Mouse (Mus musculus): Measurements from ENCODE around the gene Yipf2. TPM values are rescaled to one million over a fixed set of nuclear protein-coding genes. Genes with fewer than 3 reads are reported as not detected.
A peak's percentile ranks its signal among the peaks of the same experiment; 100 is the strongest.

Gene Yipf2
- total and polyA plus RNA-seq, 3 experiments: 16.6 to 21.2 (median 17.5) TPM

DNA sequence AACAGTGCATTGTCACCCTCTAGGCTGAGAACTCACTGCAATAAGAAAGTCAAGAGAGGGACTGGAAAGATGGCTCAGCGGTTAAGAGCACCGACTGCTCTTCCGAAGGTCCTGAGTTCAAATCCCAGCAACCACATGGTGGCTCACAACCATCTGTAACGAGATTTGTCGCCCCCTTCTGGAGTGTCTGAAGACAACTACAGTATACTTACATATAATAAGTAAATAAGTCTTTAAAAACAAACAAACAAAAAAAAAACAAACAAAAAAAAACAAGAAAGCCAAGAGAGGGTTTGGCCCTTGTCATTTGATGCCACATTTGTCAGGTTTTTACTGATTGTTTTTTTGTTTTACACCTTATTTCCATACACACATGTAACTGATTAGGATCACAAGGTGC lies 11.5 kb upstream of the Yipf2 start:
- no peaks in the 10 kb centered on the region for H3K79me2 ChIP-seq (replicated peaks; ENCODE audit: control insufficient read depth, extremely low read depth, insufficient read depth, poor library complexity, severe bottlenecking)
- DNase-seq (ENCODE audit: extremely low read depth): no peak
- H3K4me2 ChIP-seq (ENCODE audit: insufficient read depth, low read depth, poor library complexity, severe bottlenecking): no peak overlapping the region
- TF ChIP-seq GABPA (IDR thresholded peaks at IDR 0.05; ENCODE audit: insufficient replicate concordance, low read depth, low read length) (no peak), CTCF (conservative IDR thresholded peaks at IDR 0.05 in 1 of 2, IDR thresholded peaks at IDR 0.05 in 1 of 2; ENCODE audit: low read depth in 2 of 2, low read length in 2 of 2) (peak in 1 of 2 experiments; percentile 28; a peak in 1 of 4 replicates), UBTF (IDR thresholded peaks at IDR 0.05; ENCODE audit: low read depth, low read length) (no peak), TCF12 (IDR thresholded peaks at IDR 0.05; ENCODE audit: low read depth, low read length) (no peak)
- no peak overlapping the region for H3K9ac ChIP-seq (ENCODE audit: insufficient read depth, low read depth)
- dilution Hi-C loops (cut with MboI; ENCODE audit: extremely low pct_ligation_motif_present, extremely low pct_unique_long_range_greater_than_20kb, low sequenced_read_pairs): no loop called here
- H3K4me3 ChIP-seq (replicated peaks in 1 of 3; ENCODE audit: low read depth in 2 of 3, low read length in 2 of 3, poor library complexity in 1 of 3): no peak overlapping the region
- in situ Hi-C loops (cut with MboI; ENCODE audit: low pct_ligation_motif_present, low pct_unique_long_range_greater_than_20kb, low sequenced_read_pairs): loop anchor here (5.0 kb wide), 1 partner anchor 208 kb away; no protein-coding TSS in a partner anchor
- no peaks in the 10 kb centered on the region for H3K9me3 ChIP-seq (replicated peaks; ENCODE audit: low read length)
- H3K27me3 ChIP-seq (replicated peaks): no peaks in the 10 kb centered on the region
- peaks cover 2 to 14% of the 10 kb centered on the region in 2 experiments for H3K4me1 ChIP-seq (ENCODE audit: control insufficient read depth in 1 of 2, insufficient read depth in 2 of 2)
- no peak overlapping the region for H3K27ac ChIP-seq (ENCODE audit: insufficient read depth, low read depth)
- peaks cover 0 to 6% of the 10 kb centered on the region in 2 experiments for H3K36me3 ChIP-seq (replicated peaks in 1 of 2; ENCODE audit: control insufficient read depth in 1 of 2, insufficient read depth in 1 of 2, low read length in 1 of 2)

DNA sequence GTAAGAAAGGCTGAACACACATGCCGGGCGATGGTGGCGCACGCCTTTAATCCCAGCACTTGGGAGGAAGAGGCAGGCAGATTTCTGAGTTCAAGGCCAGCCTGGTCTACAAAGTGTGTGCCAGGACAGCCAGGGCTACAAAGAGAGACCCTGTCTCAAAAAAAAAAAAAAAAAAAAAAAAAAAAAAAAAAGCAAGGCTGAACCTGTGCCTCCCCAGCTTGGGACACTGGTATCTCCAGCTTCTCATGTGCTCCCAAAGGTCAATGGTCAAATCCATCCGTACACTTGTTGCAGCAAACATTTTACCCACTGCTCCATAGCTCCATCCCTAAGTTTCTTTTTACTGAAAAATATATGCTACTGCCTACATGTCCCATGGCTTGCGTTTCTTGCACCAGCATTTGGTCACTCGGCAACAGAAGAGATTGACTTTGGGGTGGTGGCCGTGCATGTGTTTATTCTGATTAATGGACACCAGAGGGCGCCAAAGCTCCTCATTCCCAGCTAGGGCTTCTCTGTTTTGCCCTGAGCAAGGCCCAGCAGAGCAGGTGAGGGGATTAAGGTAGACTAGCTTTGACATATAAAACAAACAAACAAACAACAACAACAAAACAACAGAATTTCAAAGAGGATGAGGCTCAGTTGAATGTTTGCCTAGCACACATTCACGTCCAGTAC lies 9.2 kb upstream of the Yipf2 start:
- Histone ChIP-seq H3K9ac (ENCODE audit: insufficient read depth, low read depth) (no peak overlapping the region), H3K36me3 (replicated peaks in 1 of 2; ENCODE audit: control insufficient read depth in 1 of 2, insufficient read depth in 1 of 2, low read length in 1 of 2) (peaks cover 0 to 10% of the 10 kb centered on the region in 2 experiments), H3K27me3 (replicated peaks) (no peaks in the 10 kb centered on the region), H3K4me1 (ENCODE audit: control insufficient read depth in 1 of 2, insufficient read depth in 2 of 2) (peaks cover 0 to 8% of the 10 kb centered on the region in 2 experiments; a peak in 1 of 4 replicates), H3K9me3 (replicated peaks; ENCODE audit: low read length) (no peaks in the 10 kb centered on the region), H3K4me3 (replicated peaks in 1 of 3; ENCODE audit: low read depth in 2 of 3, low read length in 2 of 3, poor library complexity in 1 of 3) (no peak overlapping the region), H3K4me2 (ENCODE audit: insufficient read depth, low read depth, poor library complexity, severe bottlenecking) (no peak overlapping the region), H3K79me2 (replicated peaks; ENCODE audit: control insufficient read depth, extremely low read depth, insufficient read depth, poor library complexity, severe bottlenecking) (no peaks in the 10 kb centered on the region), H3K27ac (ENCODE audit: insufficient read depth, low read depth) (no peak overlapping the region)
- dilution Hi-C loops (cut with MboI; ENCODE audit: extremely low pct_ligation_motif_present, extremely low pct_unique_long_range_greater_than_20kb, low sequenced_read_pairs) (no loop called here), in situ Hi-C loops (cut with MboI; ENCODE audit: low pct_ligation_motif_present, low pct_unique_long_range_greater_than_20kb, low sequenced_read_pairs) (loop anchor here (5.0 kb wide), 1 partner anchor 210 kb away; no protein-coding TSS in a partner anchor)
- DNase-seq (ENCODE audit: extremely low read depth): peak; percentile 87
- TF ChIP-seq SIN3A (IDR thresholded peaks at IDR 0.05; ENCODE audit: low read length): no peak
- no peak for TF ChIP-seq KAT2A (IDR thresholded peaks at IDR 0.05; ENCODE audit: insufficient replicate concordance, low read length)
- TF ChIP-seq POLR2AphosphoS2 (IDR thresholded peaks at IDR 0.05; ENCODE audit: low read depth, low read length): no peak
- TF ChIP-seq ZMIZ1 (IDR thresholded peaks at IDR 0.05; ENCODE audit: low read depth, low read length): no peak
- TF ChIP-seq MAX (IDR thresholded peaks at IDR 0.05; ENCODE audit: low read length): 0 out of 2 replicates have a peak, but pooled peaks have one; percentile 31
- TF ChIP-seq MXI1 (IDR thresholded peaks at IDR 0.05; ENCODE audit: low read depth, low read length): no peak
- no peak for TF ChIP-seq POLR2A (IDR thresholded peaks at IDR 0.05; ENCODE audit: low read depth, low read length)
- no peak for TF ChIP-seq ETS1 (conservative IDR thresholded peaks at IDR 0.05; ENCODE audit: low read depth, low read length)
- TF ChIP-seq RCOR1 (conservative IDR thresholded peaks at IDR 0.05; ENCODE audit: low read depth, low read length): no peak
- peak; percentile 92 for TF ChIP-seq SMC3 (IDR thresholded peaks at IDR 0.05; ENCODE audit: low read depth, low read length)
- no peak for TF ChIP-seq HCFC1 (IDR thresholded peaks at IDR 0.05; ENCODE audit: low read depth, low read length)
- peak; percentile 60 to 94 for TF ChIP-seq CTCF (conservative IDR thresholded peaks at IDR 0.05 in 1 of 2, IDR thresholded peaks at IDR 0.05 in 1 of 2; ENCODE audit: low read depth in 2 of 2, low read length in 2 of 2)
- no peak for TF ChIP-seq NELFE (IDR thresholded peaks at IDR 0.05; ENCODE audit: low read depth, low read length)
- no peak for TF ChIP-seq MAFK (IDR thresholded peaks at IDR 0.05; ENCODE audit: insufficient replicate concordance, low read length)
- no peak for TF ChIP-seq UBTF (IDR thresholded peaks at IDR 0.05; ENCODE audit: low read depth, low read length)
- no peak for TF ChIP-seq USF2 (conservative IDR thresholded peaks at IDR 0.05; ENCODE audit: low read depth, low read length)
- no peak for TF ChIP-seq CHD1 (IDR thresholded peaks at IDR 0.05; ENCODE audit: low read depth, low read length)
- TF ChIP-seq ZKSCAN1 (IDR thresholded peaks at IDR 0.05; ENCODE audit: borderline replicate concordance, low read depth, low read length): no peak
- no peak for TF ChIP-seq PAX5 (IDR thresholded peaks at IDR 0.05; ENCODE audit: low read length)
- TF ChIP-seq MAZ (IDR thresholded peaks at IDR 0.05; ENCODE audit: low read depth, low read length): no peak
- TF ChIP-seq TCF12 (IDR thresholded peaks at IDR 0.05; ENCODE audit: low read depth, low read length): no peak
- 0 out of 2 replicates have a peak, but pooled peaks have one; percentile 11 for TF ChIP-seq NRF1 (IDR thresholded peaks at IDR 0.05; ENCODE audit: low read depth, low read length)
- TF ChIP-seq RAD21 (IDR thresholded peaks at IDR 0.05; ENCODE audit: low read depth, low read length): peak; percentile 97
- no peak for TF ChIP-seq E2F4 (IDR thresholded peaks at IDR 0.05; ENCODE audit: insufficient replicate concordance, low read depth, low read length)
- peak; percentile 74; the same call in 1 of the 2 replicates for TF ChIP-seq MYC (IDR thresholded peaks at IDR 0.05; ENCODE audit: low read depth, low read length)
- TF ChIP-seq CHD2 (IDR thresholded peaks at IDR 0.05; ENCODE audit: low read length): no peak
- TF ChIP-seq ELF1 (IDR thresholded peaks at IDR 0.05; ENCODE audit: low read depth, low read length): no peak
- TF ChIP-seq IRF4 (IDR thresholded peaks at IDR 0.05; ENCODE audit: low read depth, low read length): no peak
- no peak for TF ChIP-seq TBP (conservative IDR thresholded peaks at IDR 0.05; ENCODE audit: low read depth, low read length)
- no peak for TF ChIP-seq USF1 (IDR thresholded peaks at IDR 0.05; ENCODE audit: low read depth, low read length)

All from CH12.LX (cell line).